Mouse (Mus musculus) midbrain, embryonic 12.5 days (tissue): Measurements from ENCODE around the gene Rasd2. TPM values are rescaled to one million over a fixed set of nuclear protein-coding genes. Genes with fewer than 3 reads are reported as not detected.
A peak's percentile ranks its signal among the peaks of the same experiment; 100 is the strongest.

Experiments
- ATAC-seq: fragments of 200-750 bp; cut with Nextera tagmentation; 2 replicates; pipeline ENCODE4 v1.8.0; 2017; ENCODE audit warnings: low read depth, moderate TSS enrichment, moderate library complexity; ENCODE audit not compliant: low FRiP score
- H3K27ac ChIP-seq: fragments of 300-500 bp; sonication (generic); replicated peaks from 2 replicates; pipeline ENCODE4 v1.5.1; 2016; ENCODE audit warnings: mild to moderate bottlenecking
- H3K27me3 ChIP-seq: fragments of 300-500 bp; sonication (generic); 2 replicates; pipeline ENCODE4 v1.6.1; 2016; ENCODE audit warnings: mild to moderate bottlenecking
- H3K36me3 ChIP-seq: fragments of 300-500 bp; sonication (generic); 2 replicates; pipeline ENCODE4 v1.6.1; 2016
- H3K4me1 ChIP-seq: fragments of 300-500 bp; sonication (generic); 2 replicates; pipeline ENCODE4 v1.6.1; 2016
- H3K4me2 ChIP-seq: fragments of 300-500 bp; sonication (generic); replicated peaks from 2 replicates; pipeline ENCODE4 v1.6.1; 2016; ENCODE audit warnings: mild to moderate bottlenecking, moderate library complexity
- H3K4me3 ChIP-seq: fragments of 300-500 bp; sonication (generic); 2 replicates; pipeline ENCODE4 v1.5.1; 2016; ENCODE audit warnings: mild to moderate bottlenecking
- H3K9ac ChIP-seq: fragments of 300-500 bp; sonication (generic); replicated peaks from 2 replicates; pipeline ENCODE4 v1.6.1; 2016; ENCODE audit warnings: mild to moderate bottlenecking, moderate library complexity
- H3K9me3 ChIP-seq: fragments of 300-500 bp; sonication (generic); 2 replicates; pipeline ENCODE4 v1.6.1; 2016; ENCODE audit warnings: mild to moderate bottlenecking
- WGBS: fragments of 180-500 bp; shearing (Covaris S2); methylation state at CpG from one replicate; pipeline ENCODE4 v1.1.7; 2016; 5-methylcytosine and 5-hydroxymethylcytosine counted together
- polyA plus RNA-seq: library from polyadenylated mRNA; unstranded; fragments of >200 nt; fragmentation: Nextera tagmentation; extraction: Ambion mirVana; gene quantifications from 2 replicates; pipeline ENCODE4 v1.2.1, GENCODE M21; 2016

Rasd2 gene
- 0.22 and 0.34 TPM in 2 replicates for polyA plus RNA-seq

GRCm38 (mm10) chr8:75213686-75214085 is at the start of gene Rasd2:
Gene Rasd2 (plus strand): TSS chr8:75213944.
- no peaks in the 10 kb centered on the region for H3K36me3 ChIP-seq
- H3K9ac ChIP-seq, result peak within 1 kb of the TSS; percentile 43
- H3K4me1 ChIP-seq, result peaks cover 14% of the 10 kb centered on the region
- H3K4me3 ChIP-seq, result peak within 1 kb of the TSS; percentile 51
- no peak within 1 kb of the TSS for H3K27ac ChIP-seq
- 1% methylated on average over 42 of the region's 42 CpGs for WGBS
- H3K9me3 ChIP-seq, result no peaks in the 10 kb centered on the region
- ATAC-seq, result no peak; the same call in 1 of the 2 replicates
- peak within 1 kb of the TSS; percentile 97 for H3K4me2 ChIP-seq
- H3K27me3 ChIP-seq, result peaks cover 89% of the 10 kb centered on the region

GRCm38 (mm10) chr8:75169363-75169762 is 44.4 kb upstream of the Rasd2 start:
- H3K9me3 ChIP-seq, result no peaks in the 10 kb centered on the region
- no peaks in the 10 kb centered on the region for H3K4me1 ChIP-seq
- H3K36me3 ChIP-seq, result no peaks in the 10 kb centered on the region
- H3K9ac ChIP-seq, result no peak overlapping the region
- no peak overlapping the region for H3K4me2 ChIP-seq
- H3K27ac ChIP-seq, result no peak overlapping the region
- no peak for ATAC-seq
- no peak overlapping the region for H3K4me3 ChIP-seq
- 82% methylated on average over 5 of the region's 5 CpGs for WGBS
- no peaks in the 10 kb centered on the region for H3K27me3 ChIP-seq

GRCm38 (mm10) chr8:75172009-75172685 is 41.6 kb upstream of the Rasd2 start:
- ATAC-seq, result no peak

GRCm38 (mm10) chr8:75193022-75193421 is 20.7 kb upstream of the Rasd2 start:
- no peaks in the 10 kb centered on the region for H3K36me3 ChIP-seq
- H3K9me3 ChIP-seq, result no peaks in the 10 kb centered on the region
- no peak overlapping the region for H3K27ac ChIP-seq
- no peak overlapping the region for H3K4me2 ChIP-seq
- H3K9ac ChIP-seq, result no peak overlapping the region
- no peak overlapping the region for H3K4me3 ChIP-seq
- WGBS, result 80% methylated on average over 3 of the region's 3 CpGs
- H3K4me1 ChIP-seq, result no peaks in the 10 kb centered on the region
- ATAC-seq, result no peak
- H3K27me3 ChIP-seq, result no peaks in the 10 kb centered on the region

More at GRCm38 (mm10) chr8:75172009-75172685, 41.6 kb upstream of the Rasd2 start:
- no peaks in the 10 kb centered on the region for H3K27me3 ChIP-seq
- H3K9me3 ChIP-seq, result no peaks in the 10 kb centered on the region
- H3K9ac ChIP-seq, result no peak overlapping the region
- no peak overlapping the region for H3K27ac ChIP-seq
- H3K36me3 ChIP-seq, result no peaks in the 10 kb centered on the region
- no peak overlapping the region for H3K4me3 ChIP-seq
- 80% methylated on average over 6 of the region's 6 CpGs for WGBS
- H3K4me1 ChIP-seq, result no peaks in the 10 kb centered on the region
- no peak overlapping the region for H3K4me2 ChIP-seq

DNA sequence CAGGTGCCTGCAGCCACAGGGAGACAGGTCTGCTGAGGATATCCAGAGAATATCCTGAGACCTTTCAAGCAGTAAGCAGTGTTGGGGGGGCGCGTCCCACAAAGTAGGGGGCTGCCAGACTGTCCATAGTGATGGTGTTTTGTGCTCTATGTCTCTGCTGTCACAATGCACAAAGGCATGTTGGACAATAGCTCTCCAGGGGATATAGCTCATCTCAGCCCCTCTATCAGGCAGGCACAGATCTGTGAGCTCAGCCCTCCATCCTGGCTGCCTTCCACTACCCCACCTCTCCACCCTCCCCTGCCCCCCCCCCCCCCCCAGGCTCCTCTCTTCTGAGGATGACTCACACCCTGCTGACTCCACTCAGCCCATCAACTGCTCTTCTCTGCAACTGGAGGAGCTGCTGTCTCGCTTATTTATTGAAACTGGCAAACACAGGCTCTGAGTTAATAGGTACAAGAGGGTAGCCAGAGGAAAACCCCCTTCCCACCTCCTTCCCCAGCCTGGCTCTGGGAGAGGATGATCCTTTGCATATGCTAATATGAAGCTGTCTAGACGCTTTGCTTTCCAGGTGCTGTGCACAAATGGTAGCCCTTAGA is 19.2 kb upstream of the Rasd2 start:
- Histone ChIP-seq H3K9me3 (no peaks in the 10 kb centered on the region), H3K4me1 (no peaks in the 10 kb centered on the region), H3K27ac (no peak overlapping the region), H3K36me3 (no peaks in the 10 kb centered on the region), H3K4me3 (no peak overlapping the region), H3K27me3 (no peaks in the 10 kb centered on the region), H3K4me2 (no peak overlapping the region), H3K9ac (no peak overlapping the region)
- WGBS, result 24% methylated on average over 4 of the region's 4 CpGs
- ATAC-seq, result no peak

- 65% methylated on average over 3 of the region's 3 CpGs for WGBS
- Histone ChIP-seq H3K27me3 (no peaks in the 10 kb centered on the region), H3K9me3 (no peaks in the 10 kb centered on the region), H3K4me2 (no peak overlapping the region), H3K36me3 (no peaks in the 10 kb centered on the region), H3K9ac (no peak overlapping the region), H3K27ac (no peak overlapping the region), H3K4me3 (no peak overlapping the region), H3K4me1 (no peaks in the 10 kb centered on the region)
- ATAC-seq, result no peak
Measured at GRCm38 (mm10) chr8:75197170-75197569, 16.6 kb upstream of the Rasd2 start.

GRCm38 (mm10) chr8:75197862-75198261 is 15.9 kb upstream of the Rasd2 start:
- ATAC-seq, result no peak
- WGBS, result 74% methylated on average over 4 of the region's 4 CpGs
- no peak overlapping the region for H3K27ac ChIP-seq

DNA sequence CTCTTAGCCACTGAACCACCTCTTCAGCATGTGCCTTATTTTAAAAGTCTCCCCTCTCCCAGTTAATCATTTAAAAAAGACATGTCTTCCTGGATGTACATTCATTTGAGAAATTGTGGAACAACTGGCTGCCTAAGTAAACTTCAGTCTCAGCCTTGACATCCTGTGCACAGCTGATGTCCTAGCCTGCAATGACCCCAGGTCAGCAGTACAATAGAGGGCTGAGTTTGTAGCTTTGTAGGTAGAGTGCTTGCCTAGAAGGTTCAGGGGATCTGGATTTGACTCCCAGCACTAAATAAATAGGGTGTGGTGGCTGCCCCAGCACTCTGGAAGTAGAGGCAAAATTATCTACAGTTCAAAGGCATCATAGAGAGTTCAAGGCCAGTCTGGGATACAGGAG is 15.4 kb upstream of the Rasd2 start:
- Histone ChIP-seq H3K9ac (no peak overlapping the region), H3K4me1 (no peaks in the 10 kb centered on the region), H3K9me3 (no peaks in the 10 kb centered on the region), H3K27me3 (no peaks in the 10 kb centered on the region), H3K4me3 (no peak overlapping the region), H3K27ac (no peak overlapping the region), H3K36me3 (no peaks in the 10 kb centered on the region), H3K4me2 (no peak overlapping the region)
- ATAC-seq, result no peak

More at GRCm38 (mm10) chr8:75197862-75198261, 15.9 kb upstream of the Rasd2 start:
- Histone ChIP-seq H3K4me2 (no peak overlapping the region), H3K9ac (no peak overlapping the region), H3K36me3 (no peaks in the 10 kb centered on the region), H3K27me3 (no peaks in the 10 kb centered on the region), H3K9me3 (no peaks in the 10 kb centered on the region), H3K4me1 (no peaks in the 10 kb centered on the region), H3K4me3 (no peak overlapping the region)

DNA sequence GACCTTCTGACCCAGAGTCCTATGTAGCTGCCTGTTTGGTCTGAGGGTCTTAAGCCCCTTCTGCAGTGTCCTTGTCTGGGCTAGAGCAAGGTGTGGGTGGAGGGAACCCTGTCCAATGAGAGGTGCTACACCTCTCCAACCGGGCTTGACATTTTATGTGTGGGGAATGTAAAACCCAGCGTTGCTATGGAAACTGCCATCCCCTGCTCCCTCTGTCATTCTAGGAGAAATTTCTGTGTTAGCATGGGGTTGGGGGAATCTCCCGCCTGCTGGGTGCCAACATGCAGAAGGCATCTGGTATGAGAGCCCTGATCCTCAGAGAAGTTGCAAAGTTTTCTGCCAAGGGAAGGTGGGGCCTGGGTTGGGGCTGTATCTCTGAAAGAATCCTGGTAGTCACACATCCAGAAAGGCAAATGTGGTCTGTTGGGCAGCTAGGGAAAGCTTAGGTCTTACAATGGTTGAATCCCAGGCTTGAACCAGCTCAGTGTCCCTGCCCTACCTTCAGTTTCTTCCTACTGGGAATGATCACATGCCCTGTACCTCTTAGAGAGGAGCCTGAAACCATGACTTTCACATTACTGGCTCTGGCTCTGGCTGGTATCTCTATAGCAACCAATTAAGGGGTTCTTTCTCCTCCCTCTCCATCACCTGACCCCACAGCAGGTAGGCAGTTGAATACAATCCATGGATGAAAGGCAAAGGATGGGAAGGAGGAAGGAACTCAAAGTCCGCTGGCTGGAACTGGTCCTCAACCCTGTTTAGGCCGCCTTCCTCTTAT is 14.6 kb upstream of the Rasd2 start:
- H3K36me3 ChIP-seq, result no peaks in the 10 kb centered on the region
- no peak overlapping the region for H3K9ac ChIP-seq
- H3K9me3 ChIP-seq, result no peaks in the 10 kb centered on the region
- no peak overlapping the region for H3K4me3 ChIP-seq
- no peaks in the 10 kb centered on the region for H3K4me1 ChIP-seq
- no peak for ATAC-seq
- WGBS, result 66% methylated on average over 5 of the region's 5 CpGs
- no peak overlapping the region for H3K27ac ChIP-seq
- no peaks in the 10 kb centered on the region for H3K27me3 ChIP-seq
- no peak overlapping the region for H3K4me2 ChIP-seq

GRCm38 (mm10) chr8:75199914-75200313 is 13.8 kb upstream of the Rasd2 start:
- no peak overlapping the region for H3K4me2 ChIP-seq
- no peak for ATAC-seq
- H3K27me3 ChIP-seq, result no peaks in the 10 kb centered on the region
- no peak overlapping the region for H3K27ac ChIP-seq
- WGBS, result 52% methylated on average over 1 of the region's 1 CpGs
- no peaks in the 10 kb centered on the region for H3K4me1 ChIP-seq
- no peak overlapping the region for H3K4me3 ChIP-seq
- no peaks in the 10 kb centered on the region for H3K9me3 ChIP-seq
- no peak overlapping the region for H3K9ac ChIP-seq
- no peaks in the 10 kb centered on the region for H3K36me3 ChIP-seq

DNA sequence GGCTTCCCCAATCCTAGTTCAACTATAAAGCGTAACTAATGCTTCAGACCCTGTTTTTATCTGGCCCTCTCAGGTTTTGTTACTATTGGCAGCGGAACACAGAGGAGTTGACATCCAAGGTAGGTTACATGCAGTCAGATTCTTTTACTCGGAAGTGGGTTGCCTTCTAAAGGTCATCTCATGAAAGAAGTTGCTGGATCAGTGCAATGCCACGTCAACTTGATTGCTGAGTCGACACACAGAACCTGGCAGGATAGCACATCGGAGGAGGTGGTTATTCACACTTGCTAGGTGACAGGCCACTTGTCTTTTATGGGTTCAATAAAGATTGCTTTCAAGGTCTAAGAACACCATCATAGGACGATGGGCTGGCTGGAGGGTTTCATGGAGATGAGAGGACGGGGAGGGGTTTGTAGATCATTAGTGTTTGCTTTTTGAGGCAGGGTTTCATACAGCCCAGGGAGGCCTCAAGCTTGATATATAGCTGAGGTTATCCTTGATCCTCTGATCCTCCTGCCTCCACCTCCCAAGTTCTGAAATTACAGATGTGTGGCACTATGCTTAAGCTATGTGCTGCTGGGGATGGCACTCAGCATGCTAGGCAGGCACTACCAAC is 11.6 kb upstream of the Rasd2 start:
- Histone ChIP-seq H3K4me2 (no peak overlapping the region), H3K36me3 (no peaks in the 10 kb centered on the region), H3K27ac (no peak overlapping the region), H3K4me1 (no peaks in the 10 kb centered on the region), H3K9me3 (no peaks in the 10 kb centered on the region), H3K9ac (no peak overlapping the region), H3K27me3 (no peaks in the 10 kb centered on the region), H3K4me3 (no peak overlapping the region)
- no peak for ATAC-seq
- 85% methylated on average over 8 of the region's 8 CpGs for WGBS

GRCm38 (mm10) chr8:75202913-75203312 is 10.8 kb upstream of the Rasd2 start:
- Histone ChIP-seq H3K9me3 (no peaks in the 10 kb centered on the region), H3K36me3 (no peaks in the 10 kb centered on the region), H3K4me2 (no peak overlapping the region), H3K4me1 (no peaks in the 10 kb centered on the region), H3K27ac (no peak overlapping the region), H3K9ac (no peak overlapping the region), H3K27me3 (no peaks in the 10 kb centered on the region), H3K4me3 (no peak overlapping the region)
- 94% methylated on average over 3 of the region's 3 CpGs for WGBS
- no peak for ATAC-seq
